Mouse (Mus musculus) common myeloid progenitor, adult 5-6 weeks (primary cell): ENCODE data around the gene Rrnad1. TPM values are rescaled to one million over a fixed set of nuclear protein-coding genes. Genes with fewer than 3 reads are reported as not detected.

ENCODE experiments used
- ATAC-seq: replicated peaks from 2 replicates; pipeline ENCODE4 v1.8.0; 2016; ENCODE audit warnings: low read depth, mild to moderate bottlenecking, moderate TSS enrichment, inconsistent platforms; ENCODE audit not compliant: poor library complexity, severe bottlenecking
- total RNA-seq: library from RNA; stranded (forward); fragments of 200-1000, 187-1606 nt; gene quantifications from 2 replicates; pipeline ENCODE4 v1.2.3, GENCODE M21; 2017

Rrnad1 gene
- total RNA-seq, 1 experiment from 2014 or later, result 13.5 TPM

GRCm38 (mm10) chr3:87920270-87920943 lies 10.1 kb downstream of the Rrnad1 start:
- ATAC-seq, result no peak

- peak; percentile 90 for ATAC-seq
These were observed 11.0 kb downstream of the Rrnad1 start, which contains the start of gene Mrpl24 for GRCm38 (mm10) chr3:87919336-87920108. Gene Mrpl24, plus strand, starts transcription at chr3:87919506.

- no peak for ATAC-seq
These were observed 12.0 kb downstream of the Rrnad1 start for GRCm38 (mm10) chr3:87918551-87918950.

DNA sequence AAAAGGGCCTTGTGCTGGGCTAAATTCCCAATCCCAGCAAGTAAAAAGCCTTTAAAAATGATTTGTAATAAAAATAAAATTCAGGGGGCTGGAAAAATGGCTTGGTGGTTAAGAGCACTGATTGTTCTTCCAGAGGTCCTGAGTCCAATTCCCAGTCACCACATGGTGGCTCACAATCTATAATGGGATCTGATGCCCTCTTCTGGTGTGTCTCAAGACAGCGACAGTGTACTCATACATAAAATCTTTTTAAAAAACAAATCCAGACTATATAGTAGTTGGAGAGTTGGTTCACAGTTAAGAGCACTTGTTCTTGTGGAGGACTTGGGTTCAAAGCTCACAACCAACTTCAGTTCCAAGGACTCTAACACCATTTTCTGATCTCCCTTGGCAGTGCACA lies 13.5 kb downstream of the Rrnad1 start:
- ATAC-seq, result no peak

DNA sequence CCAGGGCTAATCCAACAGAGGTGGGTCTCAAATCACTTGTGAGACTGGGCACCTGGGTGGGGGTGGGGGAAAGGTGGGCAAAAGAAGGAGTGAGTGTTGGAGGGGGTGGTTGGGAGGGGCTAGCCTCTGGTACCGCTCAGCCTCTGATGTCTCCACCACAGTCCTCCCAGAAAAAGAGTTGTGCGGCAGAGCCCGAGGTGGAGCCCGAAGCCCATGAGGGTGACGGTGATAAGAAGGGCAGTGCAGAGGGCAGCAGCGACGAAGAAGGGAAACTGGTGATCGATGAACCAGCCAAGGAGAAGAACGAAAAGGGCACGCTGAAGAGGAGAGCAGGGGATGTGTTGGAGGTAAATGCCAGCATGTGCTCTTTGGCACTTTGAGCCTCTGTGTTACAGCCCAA lies 16.6 kb downstream of the Rrnad1 start:
- no peak for ATAC-seq

DNA sequence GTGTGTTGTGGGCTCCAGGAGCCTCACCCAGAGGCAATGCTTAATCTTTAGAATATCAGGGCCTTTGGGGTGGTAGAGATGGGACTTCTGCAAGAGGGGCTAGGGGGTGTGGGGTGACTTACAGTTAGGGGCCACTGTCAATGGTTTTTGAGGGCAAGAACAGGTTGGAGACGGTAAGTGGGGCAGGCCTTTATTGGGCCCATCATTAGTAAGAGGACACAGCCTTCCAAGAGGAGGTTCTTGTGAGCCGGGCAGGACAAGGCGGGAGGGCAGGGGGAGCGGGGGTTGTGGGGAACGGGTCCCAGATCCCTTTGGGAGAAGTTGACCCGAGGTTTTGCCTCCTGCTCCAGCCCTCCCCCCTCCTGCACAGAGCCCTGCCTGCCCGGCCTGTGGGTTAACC lies 17.0 kb downstream of the Rrnad1 start:
- no peak for ATAC-seq

DNA sequence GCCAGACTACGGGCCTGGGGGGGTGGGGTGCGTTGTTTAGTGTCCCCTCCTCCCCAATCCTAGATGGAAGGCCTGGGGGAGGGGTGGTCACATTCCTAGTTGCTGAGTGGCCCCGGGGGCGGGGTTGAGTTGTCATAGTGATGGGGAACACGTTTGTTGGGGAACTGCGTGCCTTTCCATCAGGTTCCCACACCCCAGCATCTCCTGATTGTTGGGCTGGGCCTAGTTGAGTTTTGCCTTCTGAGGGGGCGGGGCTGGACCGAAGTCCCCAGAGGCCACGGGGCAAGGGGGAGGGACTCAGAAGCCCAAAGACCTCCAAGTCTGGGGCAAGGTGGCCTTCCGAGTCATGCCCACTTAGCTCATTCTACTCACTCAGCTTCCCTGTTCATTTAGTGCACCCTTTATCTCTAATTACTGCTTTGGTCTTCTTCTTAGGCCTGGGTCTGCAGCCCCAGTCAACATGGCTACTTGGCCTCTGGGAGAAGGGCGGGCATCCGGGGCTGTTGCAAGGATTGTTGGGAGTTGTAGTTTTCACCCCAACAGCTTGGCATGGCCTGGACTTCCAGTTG lies 19.9 kb downstream of the Rrnad1 start:
- ATAC-seq, result peak; percentile 20; the same call in 1 of the 2 replicates

DNA sequence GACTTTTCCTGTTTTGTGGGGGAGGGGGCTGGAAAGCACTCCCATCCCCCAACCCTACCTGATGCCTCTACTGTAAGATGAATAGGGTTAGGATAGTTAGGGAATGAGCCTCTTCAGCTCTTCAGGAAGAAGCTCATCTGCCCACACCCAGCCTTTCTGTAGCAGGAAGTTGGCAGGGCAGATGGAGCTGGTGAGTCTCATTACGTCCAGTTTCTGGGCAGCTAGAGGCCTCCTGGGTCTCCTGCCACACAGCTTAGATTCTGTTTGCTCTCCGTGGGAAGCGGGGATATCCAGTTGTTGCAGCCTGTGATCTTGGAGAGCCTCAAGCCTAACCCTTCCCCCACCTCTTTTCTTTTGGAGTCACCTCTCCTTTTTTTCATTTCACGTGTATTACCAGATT lies 20.6 kb downstream of the Rrnad1 start:
- ATAC-seq, result no peak

GRCm38 (mm10) chr3:87909381-87909780 lies 21.1 kb downstream of the Rrnad1 start:
- ATAC-seq, result no peak

DNA sequence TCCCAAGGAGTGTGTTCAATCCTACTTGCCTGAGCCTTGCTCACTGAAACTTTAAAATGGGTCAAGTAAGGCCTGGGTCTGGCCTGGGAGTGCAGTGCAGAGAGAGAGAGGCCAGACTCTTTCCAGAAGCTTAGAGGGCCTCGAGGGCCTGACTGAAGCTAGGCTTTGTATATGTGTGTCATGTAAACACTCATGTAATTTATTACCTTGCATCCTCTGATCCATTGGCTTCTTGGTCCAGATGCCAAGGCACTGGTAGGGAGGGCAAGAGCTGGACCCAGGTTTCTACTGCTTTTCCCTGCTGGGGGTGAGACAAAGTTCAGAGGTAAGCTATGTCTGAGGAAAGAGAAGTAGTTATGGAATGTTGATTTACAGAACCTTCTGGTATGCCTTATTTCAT lies 22.6 kb downstream of the Rrnad1 start:
- ATAC-seq, result no peak

GRCm38 (mm10) chr3:87906981-87907857 lies 23.3 kb downstream of the Rrnad1 start:
- no peak for ATAC-seq

DNA sequence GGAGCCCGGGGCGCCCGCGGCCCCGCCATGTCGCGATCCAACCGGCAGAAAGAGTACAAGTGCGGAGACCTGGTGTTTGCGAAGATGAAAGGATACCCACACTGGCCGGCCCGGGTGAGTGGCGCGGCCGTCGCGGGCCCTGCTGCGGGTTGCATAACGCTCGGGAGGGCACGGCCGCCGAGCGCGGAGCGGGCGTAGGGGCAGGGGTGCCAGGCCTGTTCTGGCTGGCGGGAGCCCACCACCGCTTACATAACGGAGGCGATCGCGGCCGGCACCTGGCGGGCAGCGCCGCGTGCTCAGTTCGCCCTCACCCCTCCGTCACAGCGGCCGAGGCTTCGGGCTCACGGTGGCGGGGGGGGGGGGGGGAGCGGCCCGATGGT lies 23.9 kb downstream of the Rrnad1 start:
- ATAC-seq, result no peak

DNA sequence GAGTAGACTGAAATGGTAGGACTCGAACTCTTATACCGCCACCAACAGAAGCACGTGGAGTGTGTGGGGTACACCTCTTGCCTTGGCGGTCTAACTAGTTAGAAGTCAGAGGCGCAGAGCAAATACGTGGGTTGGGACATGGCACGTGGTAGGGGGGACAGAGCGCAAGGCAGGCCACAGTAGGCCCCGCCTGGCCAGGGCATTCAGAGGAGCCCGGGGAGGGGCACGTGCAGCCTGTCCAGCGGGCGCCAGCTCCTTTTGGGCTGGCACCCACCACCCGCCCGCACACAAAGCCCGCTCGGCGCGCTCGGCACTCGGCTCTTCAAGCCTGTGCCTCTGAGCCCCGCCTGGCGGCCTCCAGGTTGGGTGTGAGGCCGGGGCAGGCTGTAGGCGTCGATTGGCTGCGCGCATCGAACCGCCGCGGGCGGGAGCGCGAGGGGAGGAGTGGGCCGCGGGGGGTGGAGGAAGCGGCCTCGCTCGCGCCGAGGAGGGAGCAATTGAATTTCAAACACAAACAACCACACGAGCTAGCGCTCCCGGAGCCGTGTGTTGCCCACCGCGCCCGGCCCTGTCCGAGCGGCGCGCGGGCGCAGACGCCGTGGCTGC lies 24.5 kb downstream of the Rrnad1 start, which contains the start of gene Hdgf:
Gene Hdgf (plus strand): TSS at position 442 of the 606 bp plus-strand sequence.
- peak; percentile 72 for ATAC-seq

GRCm38 (mm10) chr3:87903821-87904220 lies 26.7 kb downstream of the Rrnad1 start:
- ATAC-seq, result no peak

GRCm38 (mm10) chr3:87901959-87902358 lies 28.6 kb downstream of the Rrnad1 start:
- 0 out of 2 replicates have a peak, but pooled peaks have one; percentile 1 for ATAC-seq

DNA sequence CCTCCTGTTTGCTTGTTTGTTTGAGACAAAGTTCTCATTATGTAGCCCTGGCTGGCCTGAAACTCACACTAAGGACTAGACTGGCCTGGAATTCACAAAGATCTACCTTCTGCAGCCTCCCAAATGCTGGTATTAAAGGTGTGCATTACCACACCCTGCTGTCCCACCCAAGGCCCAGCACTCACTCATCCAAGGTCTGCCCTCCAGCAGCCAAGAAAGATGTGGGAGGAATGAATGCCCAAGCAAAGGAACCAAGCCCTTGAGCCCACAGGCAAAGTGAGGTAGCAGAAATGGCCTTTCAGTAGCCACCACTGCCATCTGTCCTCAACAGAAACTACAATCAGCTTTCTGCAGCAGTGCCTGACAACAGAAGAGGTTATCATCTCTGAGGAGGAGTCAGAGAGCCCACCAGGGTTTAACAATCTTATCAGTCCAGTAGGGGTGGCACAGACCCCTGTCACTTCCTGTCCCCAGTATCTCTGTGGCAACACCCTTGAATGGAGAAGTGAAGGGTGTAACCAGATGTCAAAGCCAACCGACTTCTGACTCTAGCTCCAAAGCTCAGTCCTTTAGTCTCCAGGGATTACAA lies 29.4 kb downstream of the Rrnad1 start:
- ATAC-seq, result peak; percentile 86

- no peak for ATAC-seq
These were observed 30.7 kb downstream of the Rrnad1 start for GRCm38 (mm10) chr3:87899776-87900175.

DNA sequence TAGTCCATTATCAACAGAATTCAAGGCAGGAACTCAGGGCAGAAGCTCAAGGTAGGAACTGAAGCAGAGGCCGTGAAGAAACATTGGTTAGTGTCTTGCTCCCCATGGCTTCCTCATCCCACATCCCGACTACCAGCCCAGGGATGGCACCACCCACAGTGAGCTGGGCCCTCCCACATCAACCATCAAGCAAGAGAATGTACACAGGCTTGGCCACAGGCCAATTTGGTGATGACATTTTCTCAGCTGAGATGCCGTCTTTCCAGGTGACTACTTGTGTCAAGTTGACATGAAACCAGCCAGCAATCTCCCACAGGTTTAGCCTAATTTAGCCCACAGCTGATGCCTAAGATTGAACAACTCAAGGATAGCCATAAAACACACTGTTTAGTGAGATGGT lies 31.3 kb downstream of the Rrnad1 start:
- no peak for ATAC-seq

- ATAC-seq, result no peak
These were observed 37.1 kb downstream of the Rrnad1 start for GRCm38 (mm10) chr3:87893367-87893905.
